Mouse (Mus musculus): Measurements from ENCODE around the gene Pcbp4. TPM values are rescaled to one million over a fixed set of nuclear protein-coding genes. Genes with fewer than 3 reads are reported as not detected.

Pcbp4 gene
- polyA plus RNA-seq, 1 experiment from 2014 or later: 242 TPM

DNA sequence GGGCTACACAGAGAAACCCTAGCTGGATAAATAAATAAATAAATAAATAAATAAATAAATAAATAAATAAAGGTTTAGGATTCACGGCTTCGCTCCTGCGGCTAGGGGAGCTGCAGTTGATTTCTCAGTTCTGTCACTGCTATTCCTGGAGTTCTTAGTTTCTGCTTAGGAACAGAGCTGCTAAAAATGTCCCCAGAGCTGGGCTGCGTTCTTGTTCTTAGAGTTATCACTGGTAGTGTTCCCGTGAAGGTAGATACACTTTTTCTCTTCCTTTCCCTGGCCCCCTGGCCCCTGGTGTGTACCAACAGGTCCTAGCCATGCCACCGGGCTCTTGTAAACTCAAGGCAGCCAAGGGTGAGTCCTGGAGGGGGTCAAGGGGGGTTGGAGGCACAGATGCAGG lies 36.3 kb upstream of the Pcbp4 start:
- WGBS: 87% methylated on average over 6 of the region's 6 CpGs
- H3K9me3 ChIP-seq (replicated peaks; ENCODE audit: control insufficient read depth, low read length, poor library complexity, severe bottlenecking): no peaks in the 10 kb centered on the region
- no peaks in the 10 kb centered on the region for H3K36me3 ChIP-seq (ENCODE audit: control insufficient read depth, insufficient read depth, low read length)
- no peak overlapping the region for H3K9ac ChIP-seq (ENCODE audit: low read depth, low read length)
- no peaks in the 10 kb centered on the region; the same call in 1 of the 2 replicates for H3K27me3 ChIP-seq (ENCODE audit: control insufficient read depth, insufficient read depth, low read depth, low read length)
- H3K27ac ChIP-seq (ENCODE audit: low read length): no peak overlapping the region
- H3K4me3 ChIP-seq (ENCODE audit: low read depth, low read length): no peak overlapping the region
- H3K4me1 ChIP-seq (ENCODE audit: control insufficient read depth, insufficient read depth, low read length): peaks cover 28% of the 10 kb centered on the region
- no peak overlapping the region for H3K4me2 ChIP-seq (ENCODE audit: low read length)
- no peak for ATAC-seq

- H3K4me3 ChIP-seq (ENCODE audit: low read depth, low read length): peak overlapping the region; percentile 26
- H3K4me1 ChIP-seq (ENCODE audit: control insufficient read depth, insufficient read depth, low read length): peaks cover 30% of the 10 kb centered on the region
- ATAC-seq: peak; percentile 64
- H3K27me3 ChIP-seq (ENCODE audit: control insufficient read depth, insufficient read depth, low read depth, low read length): no peaks in the 10 kb centered on the region; the same call in 1 of the 2 replicates
- H3K36me3 ChIP-seq (ENCODE audit: control insufficient read depth, insufficient read depth, low read length): no peaks in the 10 kb centered on the region
- peak overlapping the region; percentile 71 for H3K4me2 ChIP-seq (ENCODE audit: low read length)
- WGBS: 14% methylated on average over 29 of the region's 29 CpGs
- no peaks in the 10 kb centered on the region for H3K9me3 ChIP-seq (replicated peaks; ENCODE audit: control insufficient read depth, low read length, poor library complexity, severe bottlenecking)
- peak overlapping the region; percentile 65 for H3K27ac ChIP-seq (ENCODE audit: low read length)
- H3K9ac ChIP-seq (ENCODE audit: low read depth, low read length): peak overlapping the region; percentile 62
These were observed 35.1 kb upstream of the Pcbp4 start for GRCm38 (mm10) chr9:106417841-106418625.

DNA sequence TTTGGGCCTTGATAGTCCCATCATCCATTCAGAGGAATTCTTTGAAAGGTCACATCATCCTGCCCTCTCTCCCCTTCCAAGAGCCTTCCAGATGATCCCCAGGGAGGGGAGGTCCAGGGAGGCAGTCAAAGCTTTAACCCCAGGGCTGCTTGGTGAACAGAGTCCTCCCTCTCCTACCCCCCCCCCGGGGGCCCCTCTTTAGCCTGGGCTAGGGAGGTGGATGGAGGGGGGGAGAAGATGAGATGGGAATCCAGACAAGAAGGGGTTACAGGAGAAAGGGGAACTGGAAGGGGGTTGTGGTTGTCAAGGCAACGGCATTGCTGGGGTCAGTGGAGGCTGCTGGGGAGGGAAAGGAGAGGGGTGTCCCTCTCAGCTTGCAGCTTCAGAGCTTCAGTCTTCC lies 32.5 kb upstream of the Pcbp4 start:
- no peaks in the 10 kb centered on the region for H3K9me3 ChIP-seq (replicated peaks; ENCODE audit: control insufficient read depth, low read length, poor library complexity, severe bottlenecking)
- peak overlapping the region; percentile 57; the same call in 1 of the 2 replicates for H3K9ac ChIP-seq (ENCODE audit: low read depth, low read length)
- no peak overlapping the region for H3K4me3 ChIP-seq (ENCODE audit: low read depth, low read length)
- H3K36me3 ChIP-seq (ENCODE audit: control insufficient read depth, insufficient read depth, low read length): no peaks in the 10 kb centered on the region
- H3K27me3 ChIP-seq (ENCODE audit: control insufficient read depth, insufficient read depth, low read depth, low read length): no peaks in the 10 kb centered on the region; the same call in 1 of the 2 replicates
- H3K4me1 ChIP-seq (ENCODE audit: control insufficient read depth, insufficient read depth, low read length): peaks cover 30% of the 10 kb centered on the region
- peak; percentile 25; the same call in 1 of the 2 replicates for ATAC-seq
- 0% methylated on average over 2 of the region's 2 CpGs for WGBS
- H3K27ac ChIP-seq (ENCODE audit: low read length): peak overlapping the region; percentile 66; the same call in 1 of the 2 replicates
- peak overlapping the region; percentile 41 for H3K4me2 ChIP-seq (ENCODE audit: low read length)

GRCm38 (mm10) chr9:106421033-106421864 lies 31.8 kb upstream of the Pcbp4 start:
- 8% methylated on average over 17 of the region's 18 CpGs for WGBS
- Histone ChIP-seq H3K36me3 (ENCODE audit: control insufficient read depth, insufficient read depth, low read length) (no peaks in the 10 kb centered on the region), H3K4me2 (ENCODE audit: low read length) (peak overlapping the region; percentile 41), H3K9me3 (replicated peaks; ENCODE audit: control insufficient read depth, low read length, poor library complexity, severe bottlenecking) (no peaks in the 10 kb centered on the region), H3K4me1 (ENCODE audit: control insufficient read depth, insufficient read depth, low read length) (peaks cover 30% of the 10 kb centered on the region), H3K9ac (ENCODE audit: low read depth, low read length) (peak overlapping the region; percentile 57; the same call in 1 of the 2 replicates), H3K4me3 (ENCODE audit: low read depth, low read length) (peak overlapping the region; percentile 8; the same call in 1 of the 2 replicates), H3K27ac (ENCODE audit: low read length) (peak overlapping the region; percentile 6), H3K27me3 (ENCODE audit: control insufficient read depth, insufficient read depth, low read depth, low read length) (no peaks in the 10 kb centered on the region; the same call in 1 of the 2 replicates)
- ATAC-seq: peak; percentile 52

DNA sequence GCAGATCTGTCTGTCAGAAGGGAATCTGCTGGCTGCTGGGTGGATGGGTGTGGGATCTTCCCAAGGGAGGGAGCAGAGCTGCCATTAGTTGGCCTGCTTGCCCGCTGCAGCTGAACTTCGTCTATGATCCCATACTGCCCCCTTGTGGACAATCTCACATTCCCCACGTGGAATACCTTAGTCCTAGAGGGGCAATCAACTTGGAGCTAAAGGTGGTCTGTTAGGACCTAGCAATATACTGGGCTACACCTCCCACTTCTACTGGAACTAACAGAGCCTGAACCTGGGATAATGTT lies 31.3 kb upstream of the Pcbp4 start:
- peaks cover 30% of the 10 kb centered on the region for H3K4me1 ChIP-seq (ENCODE audit: control insufficient read depth, insufficient read depth, low read length)
- H3K36me3 ChIP-seq (ENCODE audit: control insufficient read depth, insufficient read depth, low read length): no peaks in the 10 kb centered on the region
- no peaks in the 10 kb centered on the region; the same call in 1 of the 2 replicates for H3K27me3 ChIP-seq (ENCODE audit: control insufficient read depth, insufficient read depth, low read depth, low read length)
- 0% methylated on average over 3 of the region's 3 CpGs for WGBS
- peak overlapping the region; percentile 8; the same call in 1 of the 2 replicates for H3K4me3 ChIP-seq (ENCODE audit: low read depth, low read length)
- no peak overlapping the region for H3K9ac ChIP-seq (ENCODE audit: low read depth, low read length)
- no peaks in the 10 kb centered on the region for H3K9me3 ChIP-seq (replicated peaks; ENCODE audit: control insufficient read depth, low read length, poor library complexity, severe bottlenecking)
- peak overlapping the region; percentile 6; the same call in 1 of the 2 replicates for H3K27ac ChIP-seq (ENCODE audit: low read length)
- ATAC-seq: peak; percentile 75
- H3K4me2 ChIP-seq (ENCODE audit: low read length): peak overlapping the region; percentile 41

GRCm38 (mm10) chr9:106428719-106429220 lies 24.3 kb upstream of the Pcbp4 start:
- Histone ChIP-seq H3K36me3 (ENCODE audit: control insufficient read depth, insufficient read depth, low read length) (peaks cover 16% of the 10 kb centered on the region), H3K9ac (ENCODE audit: low read depth, low read length) (peak overlapping the region; percentile 60), H3K27ac (ENCODE audit: low read length) (peak overlapping the region; percentile 91), H3K4me1 (ENCODE audit: control insufficient read depth, insufficient read depth, low read length) (peaks cover 6% of the 10 kb centered on the region), H3K9me3 (replicated peaks; ENCODE audit: control insufficient read depth, low read length, poor library complexity, severe bottlenecking) (no peaks in the 10 kb centered on the region), H3K4me2 (ENCODE audit: low read length) (peak overlapping the region; percentile 59), H3K4me3 (ENCODE audit: low read depth, low read length) (peak overlapping the region; percentile 73), H3K27me3 (ENCODE audit: control insufficient read depth, insufficient read depth, low read depth, low read length) (no peaks in the 10 kb centered on the region)
- WGBS: 8% methylated on average over 11 of the region's 11 CpGs
- peak; percentile 78 for ATAC-seq

DNA sequence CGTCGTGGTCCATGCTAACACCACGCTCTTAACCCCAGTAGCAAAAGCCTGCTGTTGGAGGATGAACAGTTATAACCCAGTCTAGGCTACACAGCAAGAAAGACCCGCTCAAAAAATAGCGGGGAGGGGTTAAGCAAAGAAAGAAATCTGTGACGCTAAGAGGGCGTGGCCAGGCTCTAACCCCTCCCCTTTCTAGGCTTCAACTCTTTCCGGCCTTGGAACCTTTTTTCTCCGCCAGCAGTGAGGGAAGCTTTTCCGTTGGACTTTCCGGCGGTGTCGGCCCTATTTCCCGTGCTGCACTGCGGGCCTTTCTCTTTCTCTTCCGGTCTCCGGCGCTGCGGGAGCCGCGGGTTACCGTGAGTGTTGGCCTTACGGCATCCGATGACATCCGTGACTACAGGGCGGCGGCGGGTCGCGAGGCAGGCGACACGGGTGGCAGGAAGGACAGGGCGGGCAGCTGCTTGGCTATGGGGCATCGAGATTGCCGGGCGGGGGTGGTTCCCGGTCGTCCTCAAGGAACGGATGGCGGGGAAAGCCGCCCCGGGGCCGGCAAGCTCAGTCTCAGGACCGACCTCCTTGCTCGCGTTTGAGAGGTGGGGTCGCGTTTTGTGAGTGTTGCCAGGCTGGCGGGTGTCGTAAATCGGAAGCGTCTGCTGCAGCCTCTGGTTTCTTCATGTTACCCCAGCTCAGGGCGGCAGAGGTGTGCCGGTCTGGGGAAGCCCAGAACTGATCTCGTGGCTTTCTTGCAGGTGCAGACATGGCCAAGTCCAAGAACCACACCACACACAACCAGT lies 23.7 kb upstream of the Pcbp4 start, which contains the start of gene Rpl29:
Gene Rpl29 (plus strand): TSS at position 234 of the 794 bp plus-strand sequence.
- Histone ChIP-seq H3K9me3 (replicated peaks; ENCODE audit: control insufficient read depth, low read length, poor library complexity, severe bottlenecking) (no peaks in the 10 kb centered on the region), H3K4me3 (ENCODE audit: low read depth, low read length) (peak within 1 kb of the TSS; percentile 73), H3K27me3 (ENCODE audit: control insufficient read depth, insufficient read depth, low read depth, low read length) (no peaks in the 10 kb centered on the region), H3K9ac (ENCODE audit: low read depth, low read length) (peak within 1 kb of the TSS; percentile 96), H3K36me3 (ENCODE audit: control insufficient read depth, insufficient read depth, low read length) (peaks cover 16% of the 10 kb centered on the region), H3K4me2 (ENCODE audit: low read length) (peak within 1 kb of the TSS; percentile 91), H3K27ac (ENCODE audit: low read length) (peak within 1 kb of the TSS; percentile 91), H3K4me1 (ENCODE audit: control insufficient read depth, insufficient read depth, low read length) (peaks cover 6% of the 10 kb centered on the region)
- peak; percentile 90 for ATAC-seq
- under 1% methylated on average over 55 of the region's 55 CpGs for WGBS

DNA sequence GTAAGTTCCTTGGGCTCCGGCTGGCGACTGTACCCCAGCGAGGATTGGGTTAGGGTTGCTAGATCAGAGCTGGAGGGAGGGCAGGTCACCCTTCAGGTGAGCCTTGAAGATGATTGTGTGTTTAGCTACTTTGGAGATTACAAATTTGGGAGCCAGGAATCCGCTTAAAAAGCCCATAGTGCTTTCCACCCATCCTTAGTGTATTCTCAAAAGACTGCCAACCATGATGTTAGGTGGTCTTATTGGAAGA lies 23.2 kb upstream of the Pcbp4 start:
- Histone ChIP-seq H3K27me3 (ENCODE audit: control insufficient read depth, insufficient read depth, low read depth, low read length) (no peaks in the 10 kb centered on the region), H3K4me3 (ENCODE audit: low read depth, low read length) (peak overlapping the region; percentile 73), H3K36me3 (ENCODE audit: control insufficient read depth, insufficient read depth, low read length) (peaks cover 16% of the 10 kb centered on the region), H3K9ac (ENCODE audit: low read depth, low read length) (peak overlapping the region; percentile 96), H3K4me1 (ENCODE audit: control insufficient read depth, insufficient read depth, low read length) (peaks cover 6% of the 10 kb centered on the region), H3K4me2 (ENCODE audit: low read length) (peak overlapping the region; percentile 91), H3K9me3 (replicated peaks; ENCODE audit: control insufficient read depth, low read length, poor library complexity, severe bottlenecking) (no peaks in the 10 kb centered on the region), H3K27ac (ENCODE audit: low read length) (peak overlapping the region; percentile 91)
- ATAC-seq: no peak
- WGBS: 1% methylated on average over 4 of the region's 4 CpGs

All from midbrain, embryonic 16.5 days (tissue).